Mouse (Mus musculus) liver, embryonic 14.5 days (tissue): ENCODE data around the gene Bcl9l. TPM values are rescaled to one million over a fixed set of nuclear protein-coding genes. Genes with fewer than 3 reads are reported as not detected.

Experiments used
- ATAC-seq: fragments of 200-750 bp; cut with Nextera tagmentation; 2 replicates; pipeline ENCODE4 v1.8.0; 2017; ENCODE audit warnings: moderate number of reproducible peaks, mild to moderate bottlenecking, moderate library complexity; ENCODE audit not compliant: insufficient read depth
- DNase-seq, 3 experiments: peaks; one replicate each; pipeline ENCODE4 v3.0.0-alpha.2; 2012 to 2013; ENCODE audit warnings: low read depth in 3 of 3, low spot score in 3 of 3
- H3K27ac ChIP-seq: fragments of 300-500 bp; sonication (generic); 2 replicates; pipeline ENCODE4 v1.5.1; 2014; ENCODE audit warnings: moderate library complexity, mild to moderate bottlenecking, control low read depth, inconsistent platforms
- H3K27me3 ChIP-seq: fragments of 300-500 bp; sonication (generic); 2 replicates; pipeline ENCODE4 v1.6.1; 2014; ENCODE audit warnings: mild to moderate bottlenecking, low read length, moderate library complexity; ENCODE audit not compliant: control insufficient read depth, insufficient read depth
- H3K36me3 ChIP-seq: fragments of 300-500 bp; sonication (generic); replicated peaks from 2 replicates; pipeline ENCODE4 v1.6.1; 2014; ENCODE audit warnings: low read depth; ENCODE audit not compliant: control insufficient read depth, insufficient read depth
- H3K4me1 ChIP-seq, 2 experiments: fragments of 200-500 bp in 1 of 2; fragments of 300-500 bp in 1 of 2; sonication (generic) in 1 of 2; replicated peaks; 2 replicates each; pipeline ENCODE4 v1.6.1; 2012 to 2014; ENCODE audit warnings: antibody characterized with exemption in 1 of 2, inconsistent platforms in 1 of 2, low read length in 1 of 2; ENCODE audit not compliant: control insufficient read depth in 2 of 2, insufficient read depth in 2 of 2
- H3K4me2 ChIP-seq: fragments of 300-500 bp; sonication (generic); 2 replicates; pipeline ENCODE4 v1.6.1; 2014; ENCODE audit warnings: low read depth, mild to moderate bottlenecking, control low read depth, moderate library complexity
- H3K4me3 ChIP-seq, 2 experiments: fragments of 200-500 bp in 1 of 2; fragments of 300-500 bp in 1 of 2; sonication (generic) in 1 of 2; 2 replicates each; pipeline ENCODE4 v1.5.1; 2012 to 2014; ENCODE audit warnings: low read depth in 2 of 2, low read length in 2 of 2, mild to moderate bottlenecking in 2 of 2, control low read depth in 1 of 2, inconsistent platforms in 1 of 2, moderate library complexity in 1 of 2; ENCODE audit not compliant: insufficient read depth in 1 of 2
- H3K9ac ChIP-seq: fragments of 300-500 bp; sonication (generic); replicated peaks from 2 replicates; pipeline ENCODE4 v1.6.1; 2014; ENCODE audit warnings: mild to moderate bottlenecking, control low read depth, moderate library complexity
- H3K9me3 ChIP-seq: fragments of 300-500 bp; sonication (generic); 2 replicates; pipeline ENCODE4 v1.6.1; 2016; ENCODE audit warnings: low read length, mixed read lengths; ENCODE audit not compliant: control insufficient read depth
- CTCF ChIP-seq: IDR thresholded peaks from 2 replicates; pipeline ENCODE4 v1.5.1; 2016; ENCODE audit warnings: antibody characterized with exemption, low read depth, control low read depth
- EP300 ChIP-seq: IDR thresholded peaks from 2 replicates; pipeline ENCODE4 v1.6.1; 2016; ENCODE audit warnings: antibody characterized with exemption, low read depth
- WGBS: fragments of 180-500 bp; shearing (Covaris S2); extraction: QIAGEN DNeasy Blood & Tissue Kit; methylation state at CpG from one replicate; pipeline ENCODE4 v1.1.7; 2014; ENCODE audit not compliant: insufficient replicate concordance; 5-methylcytosine and 5-hydroxymethylcytosine counted together
- polyA plus RNA-seq, 2 experiments: library from polyadenylated mRNA; depleted of rRNA in 1 of 2; stranded (reverse) in 1 of 2; unstranded in 1 of 2; fragments of >200 nt; fragmentation: Nextera tagmentation in 1 of 2; extraction: Ambion mirVana in 1 of 2; gene quantifications; 2 replicates each; pipeline versions ENCODE4 v1.2.1 to v1.2.3; 2012 to 2014

Bcl9l gene
- polyA plus RNA-seq, 2 experiments, result 1.5 to 1.6 TPM

- H3K4me2 ChIP-seq, result no peak overlapping the region
- ATAC-seq (no peak), DNase-seq (no peak)
- peaks cover 0 to 8% of the 10 kb centered on the region in 2 experiments; a peak in 2 of 4 replicates for H3K4me1 ChIP-seq
- no peak for TF ChIP-seq CTCF
- TF ChIP-seq EP300, result no peak
- no peaks in the 10 kb centered on the region for H3K27me3 ChIP-seq
- H3K4me3 ChIP-seq, result no peak overlapping the region
- no peak overlapping the region for H3K9ac ChIP-seq
- H3K36me3 ChIP-seq, result no peaks in the 10 kb centered on the region
- no peaks in the 10 kb centered on the region for H3K9me3 ChIP-seq
- H3K27ac ChIP-seq, result no peak overlapping the region
- WGBS, result 16% methylated on average over 8 of the region's 8 CpGs
Observed at GRCm38 (mm10) chr9:44528340-44528739, 45.7 kb downstream of the Bcl9l start.

DNA sequence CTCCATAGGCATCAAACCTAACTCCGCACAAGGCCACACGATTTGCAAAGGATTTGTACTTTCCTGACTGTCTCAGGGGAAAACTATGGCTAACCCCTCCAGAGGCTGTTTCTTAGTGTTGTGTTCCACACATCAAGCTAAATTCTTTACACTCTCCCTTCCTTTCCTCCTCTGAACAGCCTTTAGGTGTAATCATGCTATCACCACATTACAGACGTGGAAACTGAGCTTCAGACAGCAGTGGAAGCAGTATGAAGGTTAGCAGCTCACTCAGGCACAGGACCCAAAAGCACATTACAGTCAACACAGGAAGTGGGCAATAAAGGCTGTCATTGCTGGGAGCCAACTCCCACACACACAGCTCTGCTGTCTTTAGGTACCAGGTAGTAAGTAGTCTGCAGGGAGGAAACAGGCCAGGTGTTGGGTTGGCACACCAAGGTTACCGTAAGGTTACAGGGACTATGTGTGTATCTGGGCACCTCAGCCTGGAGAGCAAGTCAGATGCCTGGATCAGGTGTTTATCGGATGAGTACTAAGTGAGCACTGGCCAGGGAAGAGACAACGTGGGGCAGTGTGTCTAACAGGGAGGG, 50.5 kb downstream of the Bcl9l start:
- ATAC-seq (no peak), DNase-seq (no peak)
- no peak for TF ChIP-seq CTCF
- TF ChIP-seq EP300, result no peak
- Histone ChIP-seq H3K36me3 (no peaks in the 10 kb centered on the region), H3K9ac (no peak overlapping the region), H3K9me3 (no peaks in the 10 kb centered on the region), H3K4me1 (peaks cover 0 to 19% of the 10 kb centered on the region in 2 experiments; a peak in 2 of 4 replicates), H3K27me3 (no peaks in the 10 kb centered on the region), H3K4me2 (no peak overlapping the region), H3K27ac (no peak overlapping the region), H3K4me3 (no peak overlapping the region)
- WGBS, result 58% methylated on average over 6 of the region's 6 CpGs

DNA sequence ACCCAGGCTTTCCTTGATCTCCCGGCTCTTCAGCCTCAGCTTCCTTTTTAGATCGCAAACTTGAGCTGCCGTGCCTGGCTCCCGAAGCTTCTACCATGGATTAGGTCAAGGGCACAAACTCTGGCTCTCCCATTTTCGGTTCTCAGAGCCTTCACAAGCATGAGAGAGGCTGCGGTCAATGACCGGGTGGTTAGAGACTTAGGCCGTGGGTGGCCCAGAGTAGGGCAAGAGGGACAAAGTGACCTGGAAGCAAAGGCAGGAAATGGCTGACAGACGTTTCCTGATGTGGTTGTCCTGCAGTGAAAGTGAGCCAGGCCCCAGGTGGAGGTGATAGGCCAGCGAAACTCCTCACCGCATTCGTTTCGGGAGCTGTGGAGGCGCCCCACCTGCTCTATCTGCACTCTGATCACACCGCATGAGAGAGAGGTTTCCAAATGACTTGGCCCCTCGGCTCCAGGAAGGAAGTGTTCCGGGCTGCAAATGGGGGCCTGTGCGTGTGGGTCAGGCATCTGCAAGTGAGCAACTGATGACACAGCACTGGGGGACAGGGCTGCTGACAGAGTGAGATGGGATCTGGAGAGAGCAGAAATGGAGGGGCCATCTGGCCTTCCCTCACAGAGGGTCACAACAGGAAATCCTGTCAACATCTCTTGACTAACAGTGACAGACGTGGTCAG, 55.1 kb downstream of the Bcl9l start:
- no peak overlapping the region for H3K27ac ChIP-seq
- 14% methylated on average over 19 of the region's 19 CpGs for WGBS
- ATAC-seq, result peak; percentile 47; the same call in 1 of the 2 replicates
- peak overlapping the region; percentile 18; the same call in 1 of the 2 replicates for H3K4me2 ChIP-seq
- no peaks in the 10 kb centered on the region for H3K36me3 ChIP-seq
- DNase-seq, result no peak
- peaks cover 0 to 17% of the 10 kb centered on the region in 2 experiments; a peak in 1 of 4 replicates for H3K4me1 ChIP-seq
- H3K27me3 ChIP-seq, result no peaks in the 10 kb centered on the region
- H3K9me3 ChIP-seq, result no peaks in the 10 kb centered on the region
- TF ChIP-seq EP300 (no peak), CTCF (no peak)
- no peak overlapping the region for H3K4me3 ChIP-seq
- H3K9ac ChIP-seq, result no peak overlapping the region

DNA sequence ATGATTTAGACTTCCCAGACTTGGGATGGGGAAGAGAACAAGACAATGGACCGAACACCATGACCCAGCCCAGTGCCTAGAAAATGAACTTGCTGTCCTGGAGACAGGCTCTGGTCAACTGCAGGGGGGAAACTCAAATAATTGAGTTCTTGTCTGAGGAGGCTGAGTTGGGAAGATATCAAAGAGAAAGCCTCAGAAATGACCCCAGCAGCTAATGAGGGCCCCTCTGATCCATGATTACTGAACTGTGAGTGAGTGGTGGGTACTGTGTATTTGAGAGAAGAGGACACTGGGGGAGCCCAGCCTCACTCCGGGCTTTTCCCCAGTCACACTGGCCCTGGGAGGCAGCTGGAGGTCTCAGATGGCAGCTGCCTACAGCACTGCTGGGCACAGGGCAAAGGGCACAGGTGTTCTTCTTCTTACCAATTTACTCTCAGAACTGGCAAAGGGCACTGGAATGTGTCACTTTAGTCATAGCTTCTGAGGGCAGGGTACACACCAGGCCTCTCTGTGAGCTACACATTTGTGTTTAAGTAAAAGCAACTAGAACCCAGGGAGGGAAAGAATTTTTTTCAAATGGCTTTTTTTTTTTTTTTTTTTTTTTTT, 57.3 kb downstream of the Bcl9l start:
- no peak for DNase-seq
- no peaks in the 10 kb centered on the region for H3K36me3 ChIP-seq
- 64% methylated on average over 2 of the region's 2 CpGs for WGBS

DNA sequence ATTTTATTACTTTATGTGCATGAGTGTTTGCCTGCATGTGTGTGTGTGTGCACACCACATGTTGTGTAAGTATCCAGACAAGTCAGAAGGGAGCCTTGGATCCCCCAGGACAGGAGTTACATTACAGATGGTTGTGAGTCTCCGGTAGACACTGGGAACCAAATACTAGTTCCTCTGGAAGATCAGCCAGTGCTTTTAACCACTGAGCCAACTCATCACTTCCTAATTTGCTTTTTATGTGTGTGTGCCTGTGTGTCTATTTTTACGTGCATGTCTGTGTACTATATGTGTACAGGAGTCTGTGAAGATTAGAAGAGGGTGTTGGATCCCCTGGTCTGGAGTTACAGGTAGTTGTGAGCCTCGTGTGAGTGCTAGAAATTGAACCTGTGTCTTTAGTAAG, 58.1 kb downstream of the Bcl9l start:
- Histone ChIP-seq H3K27me3 (no peaks in the 10 kb centered on the region), H3K9me3 (no peaks in the 10 kb centered on the region), H3K4me1 (peaks cover 0 to 17% of the 10 kb centered on the region in 2 experiments; a peak in 1 of 4 replicates), H3K4me2 (no peak overlapping the region), H3K27ac (no peak overlapping the region), H3K36me3 (no peaks in the 10 kb centered on the region), H3K4me3 (no peak overlapping the region), H3K9ac (no peak overlapping the region)
- no peak for ATAC-seq
- DNase-seq, result no peak
- TF ChIP-seq CTCF (no peak), EP300 (no peak)
- WGBS, result 31% methylated on average over 3 of the region's 3 CpGs

More for the DNA sequence above, 57.3 kb downstream of the Bcl9l start:
- Histone ChIP-seq H3K27ac (no peak overlapping the region), H3K4me1 (peaks cover 0 to 17% of the 10 kb centered on the region in 2 experiments; a peak in 1 of 4 replicates), H3K9me3 (no peaks in the 10 kb centered on the region), H3K27me3 (no peaks in the 10 kb centered on the region), H3K4me3 (no peak overlapping the region), H3K9ac (no peak overlapping the region), H3K4me2 (no peak overlapping the region)
- TF ChIP-seq CTCF (no peak), EP300 (no peak)
- no peak for ATAC-seq
